Mouse (Mus musculus) hindbrain, embryonic 10.5 days (tissue): ENCODE results near the gene Vmo1. TPM values are rescaled to one million over a fixed set of nuclear protein-coding genes. Genes with fewer than 3 reads are reported as not detected.
"Not testable (repeated sequence)": the region's sequence is repeated elsewhere in the genome, so short reads cannot be mapped to it uniquely, and the experiment has no call there.

ENCODE experiments used
- DNase-seq: peaks from one replicate; pipeline ENCODE4 v3.0.0-alpha.2; 2017; ENCODE audit warnings: low spot score
- H3K27ac ChIP-seq: fragments of 300-500 bp; sonication (generic); 2 replicates; pipeline ENCODE4 v1.5.1; 2016; ENCODE audit warnings: mild to moderate bottlenecking, moderate library complexity
- H3K27me3 ChIP-seq: fragments of 300-500 bp; sonication (generic); 2 replicates; pipeline ENCODE4 v1.6.1; 2016; ENCODE audit warnings: mild to moderate bottlenecking; ENCODE audit not compliant: poor library complexity, insufficient read depth, severe bottlenecking
- H3K36me3 ChIP-seq: fragments of 300-500 bp; sonication (generic); 2 replicates; pipeline ENCODE4 v1.6.1; 2016; ENCODE audit warnings: mild to moderate bottlenecking, moderate library complexity
- H3K4me1 ChIP-seq: fragments of 300-500 bp; sonication (generic); replicated peaks from 2 replicates; pipeline ENCODE4 v1.6.1; 2016; ENCODE audit warnings: mild to moderate bottlenecking
- H3K4me3 ChIP-seq: fragments of 300-500 bp; sonication (generic); 2 replicates; pipeline ENCODE4 v1.5.1; 2016; ENCODE audit warnings: mild to moderate bottlenecking, moderate library complexity
- H3K9me3 ChIP-seq: fragments of 300-500 bp; sonication (generic); 2 replicates; pipeline ENCODE4 v1.6.1; 2016; ENCODE audit warnings: mild to moderate bottlenecking, moderate library complexity
- WGBS: fragments of 180-500 bp; shearing (Covaris S2); methylation state at CpG from one replicate; pipeline ENCODE4 v1.1.7; 2016; 5-methylcytosine and 5-hydroxymethylcytosine counted together
- polyA plus RNA-seq: library from polyadenylated mRNA; unstranded; fragments of >200 nt; fragmentation: Nextera tagmentation; extraction: Ambion mirVana; gene quantifications from 2 replicates; pipeline ENCODE4 v1.2.1, GENCODE M21; 2016

The Vmo1 gene
- polyA plus RNA-seq, 1 experiment from 2014 or later: not detected

DNA sequence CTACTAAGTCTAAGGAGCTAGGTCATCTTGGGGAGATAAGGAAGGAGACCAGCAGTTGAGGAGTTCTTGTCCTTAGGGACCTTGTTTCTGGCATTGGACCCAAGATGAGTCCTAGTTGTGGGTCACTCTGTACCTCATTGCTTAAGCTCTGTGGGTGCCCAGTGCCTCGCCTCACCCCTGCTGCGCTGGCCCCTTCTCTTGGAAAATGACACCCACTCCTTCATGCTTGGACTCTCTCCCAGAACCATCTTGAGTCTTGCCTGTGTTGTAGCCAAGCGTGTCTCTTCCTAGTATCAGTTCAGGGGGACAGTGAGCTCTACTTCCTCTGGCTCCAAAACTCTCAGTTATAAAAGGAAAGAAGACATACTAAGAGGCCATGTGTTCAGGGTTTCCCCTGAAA lies 25.3 kb downstream of the Vmo1 start:
- no peak for DNase-seq
- Histone ChIP-seq H3K4me3 (no peak overlapping the region), H3K27me3 (no peaks in the 10 kb centered on the region), H3K27ac (no peak overlapping the region), H3K4me1 (no peaks in the 10 kb centered on the region), H3K36me3 (no peaks in the 10 kb centered on the region), H3K9me3 (no peaks in the 10 kb centered on the region)
- 91% methylated on average over 3 of the region's 3 CpGs for WGBS

GRCm38 (mm10) chr11:70487816-70488215 lies 26.6 kb downstream of the Vmo1 start:
- Histone ChIP-seq H3K36me3 (no peaks in the 10 kb centered on the region), H3K4me1 (peaks cover 2% of the 10 kb centered on the region; the same call in 1 of the 2 replicates), H3K27me3 (no peaks in the 10 kb centered on the region), H3K4me3 (no peak overlapping the region), H3K9me3 (no peaks in the 10 kb centered on the region), H3K27ac (no peak overlapping the region)
- 63% methylated on average over 4 of the region's 4 CpGs for WGBS
- DNase-seq: no peak

GRCm38 (mm10) chr11:70485498-70485897 lies 28.9 kb downstream of the Vmo1 start:
- DNase-seq: no peak
- H3K27me3 ChIP-seq: no peaks in the 10 kb centered on the region
- H3K4me3 ChIP-seq: no peak overlapping the region
- WGBS: 62% methylated on average over 2 of the region's 2 CpGs
- peaks cover 5% of the 10 kb centered on the region; the same call in 1 of the 2 replicates for H3K4me1 ChIP-seq
- no peaks in the 10 kb centered on the region for H3K9me3 ChIP-seq
- no peak overlapping the region for H3K27ac ChIP-seq
- no peaks in the 10 kb centered on the region for H3K36me3 ChIP-seq

GRCm38 (mm10) chr11:70474872-70475534 lies 39.4 kb downstream of the Vmo1 start:
- no peaks in the 10 kb centered on the region for H3K27me3 ChIP-seq
- WGBS: 85% methylated on average over 12 of the region's 12 CpGs
- H3K4me1 ChIP-seq: no peaks in the 10 kb centered on the region
- no peak overlapping the region for H3K4me3 ChIP-seq
- no peak for DNase-seq
- H3K27ac ChIP-seq: no peak overlapping the region
- no peaks in the 10 kb centered on the region for H3K9me3 ChIP-seq
- H3K36me3 ChIP-seq: no peaks in the 10 kb centered on the region

DNA sequence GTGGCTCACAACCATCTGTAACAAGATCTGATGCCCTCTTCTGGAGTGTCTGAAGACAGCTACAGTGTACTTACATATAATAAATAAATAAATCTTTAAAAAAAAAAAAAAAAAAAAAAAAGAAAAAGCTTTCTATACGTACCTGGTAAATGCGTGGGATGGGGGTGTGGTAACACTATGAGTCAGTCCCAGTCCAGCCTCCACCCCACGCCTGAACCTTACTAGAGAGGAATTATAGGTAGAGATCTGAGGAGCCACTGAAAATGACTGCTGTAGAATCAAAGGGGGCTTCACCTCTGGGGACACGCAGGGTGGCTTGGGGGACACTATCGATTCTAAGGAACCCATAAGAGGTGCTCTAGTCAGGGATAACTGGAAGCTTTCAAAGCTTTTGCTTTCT lies 41.1 kb downstream of the Vmo1 start:
- DNase-seq, H3K4me3 ChIP-seq, H3K27me3 ChIP-seq, H3K36me3 ChIP-seq, H3K27ac ChIP-seq, H3K9me3 ChIP-seq, H3K4me1 ChIP-seq: not testable (repeated sequence)
- WGBS: 88% methylated on average over 5 of the region's 5 CpGs

GRCm38 (mm10) chr11:70472716-70473115 lies 41.7 kb downstream of the Vmo1 start:
- Histone ChIP-seq H3K27me3 (no peaks in the 10 kb centered on the region), H3K36me3 (no peaks in the 10 kb centered on the region), H3K4me3 (no peak overlapping the region), H3K4me1 (no peaks in the 10 kb centered on the region), H3K27ac (no peak overlapping the region), H3K9me3 (no peaks in the 10 kb centered on the region)
- no peak for DNase-seq

GRCm38 (mm10) chr11:70469764-70470163 lies 44.7 kb downstream of the Vmo1 start:
- no peaks in the 10 kb centered on the region for H3K36me3 ChIP-seq
- no peak overlapping the region for H3K27ac ChIP-seq
- 88% methylated on average over 3 of the region's 3 CpGs for WGBS
- no peak for DNase-seq
- no peak overlapping the region for H3K4me3 ChIP-seq
- H3K9me3 ChIP-seq: no peaks in the 10 kb centered on the region
- H3K27me3 ChIP-seq: peaks cover 28% of the 10 kb centered on the region
- peaks cover 10% of the 10 kb centered on the region for H3K4me1 ChIP-seq

DNA sequence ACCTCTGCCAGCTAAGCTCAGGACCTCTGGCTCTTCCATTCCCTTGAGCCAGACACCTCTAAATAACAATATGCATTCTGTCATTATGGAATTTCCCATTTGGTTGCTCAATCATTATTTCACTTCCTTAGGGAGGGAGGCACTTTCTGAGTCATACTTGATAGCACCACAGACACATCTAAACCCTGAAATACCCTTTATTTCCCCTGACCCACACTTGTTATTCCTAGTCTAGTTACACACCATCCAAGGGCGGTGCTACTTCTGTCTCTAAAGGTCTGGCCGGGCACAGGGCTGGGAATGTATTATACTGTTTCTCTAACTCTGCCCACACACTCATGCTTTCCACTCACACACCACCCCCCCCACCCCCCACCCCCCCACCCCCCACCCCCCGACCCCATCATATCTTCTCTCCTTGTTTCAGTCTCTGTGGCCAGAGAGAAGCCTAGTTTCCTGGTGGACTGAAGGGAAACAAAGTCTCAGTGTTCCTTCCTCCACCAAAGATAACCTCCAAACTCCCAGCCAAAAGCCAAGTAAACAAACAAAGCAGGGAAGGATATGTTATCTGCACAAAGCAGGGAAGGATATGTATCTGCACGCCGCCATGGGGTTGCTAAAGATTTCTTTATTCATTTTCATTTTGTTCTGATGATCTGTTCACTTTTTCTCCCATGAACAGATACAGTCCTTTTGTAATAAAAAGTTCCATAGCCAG lies 46.4 kb downstream of the Vmo1 start:
- DNase-seq: no peak
- no peak overlapping the region for H3K27ac ChIP-seq
- no peaks in the 10 kb centered on the region for H3K36me3 ChIP-seq
- H3K4me1 ChIP-seq: peaks cover 10% of the 10 kb centered on the region
- no peaks in the 10 kb centered on the region for H3K9me3 ChIP-seq
- no peak overlapping the region for H3K4me3 ChIP-seq
- WGBS: 88% methylated on average over 5 of the region's 5 CpGs
- H3K27me3 ChIP-seq: peaks cover 44% of the 10 kb centered on the region

GRCm38 (mm10) chr11:70465824-70466223 lies 48.6 kb downstream of the Vmo1 start:
- H3K4me1 ChIP-seq: peaks cover 10% of the 10 kb centered on the region
- H3K27me3 ChIP-seq: peaks cover 65% of the 10 kb centered on the region
- peaks cover 2% of the 10 kb centered on the region; the same call in 1 of the 2 replicates for H3K9me3 ChIP-seq
- H3K27ac ChIP-seq: peak overlapping the region; percentile 50; the same call in 1 of the 2 replicates
- H3K4me3 ChIP-seq: peak overlapping the region; percentile 36
- WGBS: 18% methylated on average over 23 of the region's 23 CpGs
- peak; percentile 13 for DNase-seq
- no peaks in the 10 kb centered on the region for H3K36me3 ChIP-seq

DNA sequence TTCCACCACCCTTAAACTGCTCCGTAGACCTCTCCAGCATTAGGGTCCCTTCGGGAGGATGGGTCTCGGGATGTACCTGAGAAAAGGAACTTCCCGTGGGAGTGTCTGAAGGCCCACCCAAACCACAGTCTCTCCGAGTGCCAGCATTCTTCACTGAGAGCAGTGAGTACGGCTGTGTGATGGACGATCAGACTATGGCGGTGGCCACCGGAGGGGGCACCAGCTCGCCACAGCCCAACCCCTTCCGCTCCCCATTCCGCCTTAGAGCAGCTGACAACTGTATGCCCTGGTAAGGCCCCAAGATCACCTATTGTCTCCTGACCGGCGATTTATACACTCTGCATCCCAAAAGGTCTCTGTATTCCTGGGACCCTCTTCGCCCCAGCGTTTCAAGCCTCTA lies 49.2 kb downstream of the Vmo1 start:
- Histone ChIP-seq H3K27me3 (peaks cover 72% of the 10 kb centered on the region), H3K4me3 (peak overlapping the region; percentile 36), H3K9me3 (peaks cover 6% of the 10 kb centered on the region; the same call in 1 of the 2 replicates), H3K36me3 (no peaks in the 10 kb centered on the region), H3K4me1 (peaks cover 10% of the 10 kb centered on the region), H3K27ac (peak overlapping the region; percentile 50; the same call in 1 of the 2 replicates)
- DNase-seq: peak; percentile 22
- WGBS: 21% methylated on average over 16 of the region's 16 CpGs

GRCm38 (mm10) chr11:70463970-70464369 lies 50.4 kb downstream of the Vmo1 start:
- H3K27ac ChIP-seq: no peak overlapping the region
- no peak for DNase-seq
- no peaks in the 10 kb centered on the region for H3K36me3 ChIP-seq
- H3K27me3 ChIP-seq: peaks cover 84% of the 10 kb centered on the region
- H3K4me3 ChIP-seq: no peak overlapping the region
- peaks cover 19% of the 10 kb centered on the region for H3K4me1 ChIP-seq
- WGBS: 75% methylated on average over 5 of the region's 5 CpGs
- peaks cover 6% of the 10 kb centered on the region; the same call in 1 of the 2 replicates for H3K9me3 ChIP-seq
